Mouse (Mus musculus): Measurements from ENCODE around the gene Olfr507.
"Not testable (repeated sequence)": the region's sequence is repeated elsewhere in the genome, so short reads cannot be mapped to it uniquely, and the experiment has no call there.

The Olfr507 gene

DNA sequence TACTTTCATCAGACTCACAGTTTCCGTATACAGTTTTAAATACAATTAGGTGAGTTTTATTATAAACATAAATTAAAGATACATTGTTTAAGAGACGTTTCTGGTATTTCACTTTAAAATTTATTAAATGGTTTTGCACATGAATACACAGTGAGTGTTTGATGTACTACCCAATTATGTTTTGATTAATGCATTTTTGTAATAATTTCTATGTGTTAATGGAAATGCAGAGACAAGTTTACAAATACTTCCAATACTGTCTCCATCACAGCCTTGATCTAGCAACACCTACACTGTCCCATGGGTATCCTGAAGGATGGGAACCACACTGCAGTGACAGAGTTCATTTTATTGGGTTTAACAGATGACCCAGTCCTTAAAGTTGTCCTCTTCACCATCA, at the start of gene Olfr507:
Gene Olfr507 (plus strand): TSS at position 301 of the 400 bp plus-strand sequence.
- no peak for DNase-seq (ENCODE audit: low spot score)

DNA sequence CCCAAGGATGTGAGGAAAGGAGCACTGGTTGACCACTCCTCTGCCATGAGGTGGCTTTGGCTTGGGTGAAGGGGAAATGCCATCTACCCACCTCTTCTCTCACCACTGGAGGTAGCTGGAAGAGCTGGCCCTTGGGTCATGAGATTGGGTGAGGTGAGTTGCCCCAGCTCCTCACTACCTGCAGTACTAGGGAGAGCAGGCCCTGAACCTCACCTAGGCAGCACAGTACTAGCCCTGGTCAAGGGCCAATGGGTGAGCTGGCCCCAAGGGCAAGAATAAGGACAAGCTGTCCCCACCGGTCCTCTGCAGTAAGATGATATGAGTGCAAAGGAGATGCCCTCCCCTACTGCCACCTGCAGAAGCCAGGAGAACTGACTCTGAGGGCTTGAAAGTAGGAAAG, 31.8 kb upstream of the Olfr507 start:
- DNase-seq (ENCODE audit: low spot score): no peak

DNA sequence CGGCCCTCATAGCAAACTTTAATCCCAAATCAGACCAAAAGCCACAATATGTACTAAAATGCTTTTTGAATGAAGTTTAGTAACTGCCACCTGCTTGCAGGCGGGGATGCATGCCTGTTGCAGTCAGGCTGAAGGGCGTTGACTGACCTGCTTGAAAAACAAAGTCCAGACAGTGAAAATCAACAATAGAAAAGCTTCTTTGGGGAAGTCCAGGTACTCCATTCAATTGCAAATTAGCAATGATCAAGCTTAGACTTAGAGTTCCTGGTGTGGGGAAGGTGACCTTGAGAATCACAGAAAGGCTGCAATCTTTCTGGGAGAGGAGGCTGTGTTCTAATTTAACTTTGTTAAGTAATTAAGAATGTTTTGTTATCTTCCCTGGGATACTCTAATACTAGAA, 19.7 kb upstream of the Olfr507 start:
- DNase-seq (ENCODE audit: low spot score): not testable (repeated sequence)

DNA sequence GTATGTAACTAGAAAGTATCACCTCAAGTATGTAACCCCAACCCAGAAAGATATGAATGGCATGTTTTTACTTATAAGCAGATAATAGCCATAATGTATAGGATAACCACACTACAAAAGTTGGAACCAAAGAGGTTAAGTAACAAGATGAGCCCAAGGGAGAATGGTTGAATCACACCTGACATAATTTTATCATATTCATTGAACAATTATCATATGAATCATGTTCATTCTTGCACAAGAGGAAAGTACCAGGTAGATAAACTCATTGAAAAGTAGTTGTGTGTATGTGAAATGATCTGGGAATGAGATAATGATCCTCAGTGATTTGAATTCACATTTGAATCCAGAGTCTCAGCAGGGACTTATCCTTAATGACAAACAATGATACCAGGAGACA, 11.1 kb upstream of the Olfr507 start, which contains the start of gene Olfr506:
Gene Olfr506 (plus strand): TSS at position 301 of the 400 bp plus-strand sequence.
- DNase-seq (ENCODE audit: low spot score): no peak

DNA sequence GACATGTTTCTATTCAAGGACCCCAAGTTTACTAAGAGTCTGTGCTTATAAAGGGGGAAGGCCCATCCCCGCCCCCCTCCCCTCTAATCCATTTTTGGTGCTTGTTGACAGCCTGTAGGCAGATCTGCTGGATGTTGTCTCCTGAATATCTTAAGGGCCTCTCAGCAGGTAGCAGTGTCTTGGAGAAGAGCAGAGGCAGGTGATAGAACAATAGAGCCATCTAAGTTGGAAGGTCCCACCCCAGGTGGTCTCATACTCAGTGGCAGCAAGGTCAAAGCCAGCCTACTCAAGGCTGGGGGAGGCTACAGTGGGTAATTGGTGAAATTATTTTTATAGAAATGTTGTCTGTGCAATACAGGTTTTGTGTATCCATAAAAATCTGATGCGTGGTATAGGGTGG, 7.5 kb upstream of the Olfr507 start:
- DNase-seq (ENCODE audit: low spot score): no peak

DNA sequence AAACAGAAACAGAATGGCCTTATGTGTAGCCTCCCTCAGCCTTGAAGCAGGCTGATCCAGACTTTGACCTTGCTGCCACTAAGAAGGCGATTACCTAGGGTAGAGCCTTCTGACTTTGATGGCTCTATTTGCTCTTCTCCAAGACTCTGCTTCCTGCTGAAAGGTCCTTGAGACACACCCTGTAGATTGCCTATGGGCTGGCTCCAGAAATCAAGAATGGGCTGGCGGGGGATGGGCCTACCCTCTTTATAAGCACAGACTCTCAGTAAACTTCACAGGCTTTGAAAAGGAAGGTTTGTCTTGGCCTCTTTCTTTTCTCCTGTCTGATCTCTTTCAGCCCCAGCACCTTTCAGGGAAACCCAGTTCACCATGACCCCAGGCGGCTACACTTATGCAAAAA, 4.8 kb upstream of the Olfr507 start:
- DNase-seq (ENCODE audit: low spot score): not testable (repeated sequence)

DNA sequence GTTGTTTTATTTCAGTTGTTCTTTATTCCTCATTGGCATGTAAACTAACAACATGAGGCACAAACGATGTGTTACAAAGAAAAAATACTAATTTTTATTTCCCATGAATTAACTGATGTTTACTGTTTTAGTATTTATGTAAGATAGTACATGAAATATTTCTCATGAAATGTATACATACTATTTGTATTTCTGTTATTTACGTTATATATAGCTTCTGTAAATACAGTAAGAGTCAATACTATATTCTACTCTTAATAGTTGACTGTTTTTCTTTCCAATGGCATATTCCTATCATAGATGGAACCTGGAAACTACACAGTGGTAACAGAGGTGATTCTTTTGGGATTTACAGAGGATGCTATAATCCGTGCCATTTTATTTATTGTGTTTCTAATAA, 8.1 kb downstream of the Olfr507 start, which contains the start of gene Olfr508:
Gene Olfr508 (plus strand): TSS at position 301 of the 400 bp plus-strand sequence.
- no peak for DNase-seq (ENCODE audit: low spot score)

DNA sequence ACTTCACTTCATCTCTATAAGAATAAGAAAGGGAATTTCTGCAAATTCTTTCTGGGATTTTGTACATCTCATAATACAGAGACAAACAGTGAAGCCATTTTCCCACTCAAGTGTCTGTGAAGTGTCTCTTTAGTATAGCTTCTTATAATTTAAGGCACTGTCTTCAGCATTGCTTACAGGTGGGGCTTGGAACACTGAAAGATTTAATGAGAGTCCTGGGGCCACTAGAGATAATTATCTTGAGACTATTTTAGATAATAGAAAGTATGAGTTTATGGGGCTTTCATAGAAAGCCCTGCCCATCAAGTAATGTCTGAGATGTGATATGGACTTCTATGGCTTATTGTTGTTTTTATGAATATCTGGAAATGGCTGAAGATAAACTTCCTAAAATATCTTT, 30.2 kb downstream of the Olfr507 start, which contains the start of gene Olfr509:
Gene Olfr509 (minus strand): TSS at position 101 of the 400 bp plus-strand sequence.
- no peak for DNase-seq (ENCODE audit: low spot score)

DNA sequence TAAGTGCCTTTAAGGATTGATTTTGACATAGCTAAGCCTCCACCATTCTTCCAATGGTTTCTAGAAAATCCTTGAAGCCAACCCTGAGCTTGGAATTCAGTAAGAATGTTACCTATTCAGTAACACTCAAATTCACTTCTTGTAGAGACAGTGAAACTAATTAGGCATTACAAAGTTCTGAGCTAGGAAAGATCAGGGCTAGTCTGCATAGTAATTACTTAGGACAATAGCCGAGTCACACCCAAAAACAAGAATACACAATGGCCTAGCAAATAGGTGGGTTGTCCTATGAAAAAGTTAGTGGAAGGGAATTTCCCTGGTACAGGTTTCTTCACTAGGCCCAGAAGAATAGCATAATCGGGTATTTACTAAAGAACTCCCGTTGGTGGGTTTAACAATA, 40.8 kb downstream of the Olfr507 start:
- no peak for DNase-seq (ENCODE audit: low spot score)

DNA sequence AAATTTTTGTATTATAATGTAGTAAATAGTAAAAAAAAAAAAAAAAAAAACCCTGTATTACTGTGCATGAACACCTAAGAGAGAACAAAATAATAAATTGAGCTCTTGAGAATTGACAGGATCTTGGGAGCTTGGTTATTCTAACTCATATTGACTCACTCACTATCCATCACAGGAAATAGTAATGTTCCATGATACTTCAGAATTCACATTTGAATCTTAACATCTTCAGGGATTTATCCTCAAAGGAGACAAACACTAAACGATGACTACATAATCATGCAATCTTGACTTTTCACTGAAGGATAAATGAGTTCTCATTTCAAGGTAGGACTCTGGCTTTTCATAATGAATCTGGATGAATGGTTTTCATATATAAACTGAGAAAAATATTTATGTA, 44.5 kb downstream of the Olfr507 start, which contains the start of gene Olfr510:
Gene Olfr510 (plus strand): TSS at position 301 of the 400 bp plus-strand sequence.
- DNase-seq (ENCODE audit: low spot score): no peak

DNA sequence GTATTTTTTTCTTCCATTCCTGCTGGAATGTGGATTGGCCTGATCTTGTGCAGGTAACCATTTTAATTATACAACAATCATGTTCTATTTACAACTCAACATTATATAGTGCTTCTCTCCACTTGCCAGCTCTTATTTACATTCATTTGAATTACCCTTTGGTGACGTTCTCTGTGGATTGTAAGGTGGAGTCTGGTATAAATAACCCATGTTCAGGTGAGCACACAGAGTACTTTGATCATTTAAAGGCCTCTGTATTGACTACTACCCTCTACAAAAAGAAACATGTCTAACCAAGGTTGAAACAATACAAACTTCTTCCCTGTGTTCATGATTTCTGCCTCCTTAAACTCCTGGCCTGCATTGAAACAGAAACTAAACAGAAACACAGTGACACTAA, 49.4 kb downstream of the Olfr507 start:
- DNase-seq (ENCODE audit: low spot score): no peak
